7 mouse cellular contexts compared by ENCODE assay signal in the genomic region with DNA sequence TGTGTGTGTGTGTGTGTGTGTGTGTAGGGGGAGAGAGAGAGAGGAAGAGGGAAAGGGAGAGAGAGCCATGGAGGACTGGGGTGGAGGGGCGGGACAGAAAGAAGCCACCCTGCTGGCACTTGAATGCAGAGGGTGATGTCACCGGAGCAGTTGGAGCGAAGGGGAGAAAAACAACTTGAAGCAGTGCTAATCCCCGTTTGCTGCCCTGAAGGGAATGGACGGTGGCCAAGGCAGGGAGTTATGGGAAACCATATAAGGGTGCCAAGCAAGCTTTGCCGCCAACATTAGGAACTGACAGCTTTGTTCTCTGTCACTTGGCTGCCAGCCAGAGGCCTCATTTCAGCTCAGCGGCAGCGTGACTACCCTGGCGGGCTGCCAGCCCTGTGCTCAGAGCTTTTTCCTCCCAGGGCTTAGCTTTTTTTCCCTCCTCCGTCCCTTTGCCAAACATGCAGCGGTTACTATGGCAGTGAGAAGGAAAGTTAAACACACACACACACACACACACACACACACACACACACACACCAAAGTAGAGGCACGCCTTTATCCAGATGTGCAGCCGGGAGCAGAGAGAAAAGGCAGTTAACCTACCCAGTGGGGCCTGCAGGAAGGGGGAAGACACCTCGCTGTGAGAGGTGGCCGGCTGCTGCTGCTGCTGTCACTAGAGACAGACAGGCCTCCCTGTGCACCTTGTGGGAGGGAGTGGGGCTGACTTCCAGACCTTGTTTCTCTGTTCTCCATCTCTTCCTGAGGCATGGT.
DNase-seq lines count a peak whose midpoint lies in the region; ATAC-seq lines count a peak whose summit lies in the region.

No protein-coding gene starts in this region.

- no peaks in the 10 kb centered on the region for H3K9me3 ChIP-seq in intestine, embryonic 15.5 days
- H3K9me3 ChIP-seq in midbrain, embryonic 10.5 days (replicated peaks): no peaks in the 10 kb centered on the region

- H3K36me3 ChIP-seq in intestine, embryonic 15.5 days: no peaks in the 10 kb centered on the region
- H3K36me3 ChIP-seq in midbrain, embryonic 10.5 days: no peaks in the 10 kb centered on the region

- peak overlapping the region; percentile 98 for H3K27ac ChIP-seq in intestine, embryonic 15.5 days
- H3K27ac ChIP-seq in midbrain, embryonic 10.5 days (replicated peaks): peak overlapping the region; percentile 90

- intact Hi-C loops in gastrocnemius, postnatal 36 days (cut with DNase I): loop anchor here (2.0 to 10.0 kb wide), 3 partner anchors 72 to 169 kb away; no protein-coding TSS in a partner anchor
- intact Hi-C loops in left cerebral cortex, postnatal 25 days (cut with DNase I): loop anchor here (1.0 to 10.0 kb wide), 10 partner anchors 28 to 231 kb away; no protein-coding TSS in a partner anchor

- 0 out of 2 replicates have a peak overlapping the region, but pooled peaks have one; percentile 11 for H3K4me3 ChIP-seq in intestine, embryonic 15.5 days (replicated peaks)
- H3K4me3 ChIP-seq in midbrain, embryonic 10.5 days: peak overlapping the region; percentile 37

- ATAC-seq in intestine, embryonic 15.5 days: peak; percentile 84

- under 1% methylated on average over 15 of the region's 15 CpGs for WGBS in intestine, embryonic 15.5 days
- under 1% methylated on average over 15 of the region's 15 CpGs for WGBS in midbrain, embryonic 10.5 days

- H3K9ac ChIP-seq in intestine, embryonic 15.5 days: peak overlapping the region; percentile 46

- H3K27me3 ChIP-seq in intestine, embryonic 15.5 days (replicated peaks): no peaks in the 10 kb centered on the region
- no peaks in the 10 kb centered on the region; the same call in 1 of the 2 replicates for H3K27me3 ChIP-seq in midbrain, embryonic 10.5 days (ENCODE audit: low read depth, poor library complexity, severe bottlenecking)

- H3K4me2 ChIP-seq in intestine, embryonic 15.5 days (replicated peaks): peak overlapping the region; percentile 54

- peaks cover 70% of the 10 kb centered on the region for H3K4me1 ChIP-seq in intestine, embryonic 15.5 days (replicated peaks)
- H3K4me1 ChIP-seq in midbrain, embryonic 10.5 days: peaks cover 81% of the 10 kb centered on the region

- DNase-seq in adrenal gland, adult 18-20 months (ENCODE audit: low spot score in 2 of 2): peak; percentile 98 to 99
- DNase-seq in embryo, embryonic 11.5 days (ENCODE audit: low read depth, low spot score): peak; percentile 93
- peak; percentile 98 for DNase-seq in gastrocnemius, postnatal 36 days
- DNase-seq in left cerebral cortex, postnatal 25 days (ENCODE audit: low spot score in 2 of 2): peak; percentile 100
- peak; percentile 84 for DNase-seq in midbrain, embryonic 10.5 days (ENCODE audit: low spot score)
- DNase-seq in right cerebral cortex, postnatal 4 days: peak; percentile 100

Comparison
In these comparisons a context has a peak if more than half of its experiments do, and no peak if none do; other contexts are left out.
1. Peak in every context shown above with its lines: DNase-seq, ATAC-seq, H3K4me3 ChIP-seq and H3K27ac ChIP-seq.